ENCODE assay signal across 18 mouse cellular contexts in genomic region chr12:67041865-67042264, GRCm38 (mm10).
"Had no signal": no experiment of that assay in that cellular context is flagged by ENCODE, and none has a peak within 500 bp of the region (broad histone marks: within the 10 kb centered on the region; RNA-seq: fewer than 3 reads in every experiment).

No protein-coding gene starts in this region.

- DNase-seq: liver, postnatal 0 days; lung, adult 2 months; lung, postnatal 14 days; lung, postnatal 36 days; right cerebral cortex, postnatal 25 days; thymus, adult 18-20 months; thymus, postnatal 14 days; thymus, postnatal 36 days had no signal

- H3K36me3 ChIP-seq: liver, embryonic 15.5 days; lung, embryonic 15.5 days; midbrain, embryonic 12.5 days; midbrain, embryonic 15.5 days; neural tube, embryonic 12.5 days; stomach, embryonic 15.5 days had no signal

- H3K4me2 ChIP-seq: liver, embryonic 15.5 days; lung, embryonic 15.5 days; midbrain, embryonic 12.5 days; midbrain, embryonic 15.5 days; neural tube, embryonic 12.5 days; stomach, embryonic 15.5 days had no signal

- H3K27ac ChIP-seq: liver, embryonic 15.5 days; lung, embryonic 15.5 days; macrophage; midbrain, embryonic 12.5 days; midbrain, embryonic 15.5 days; neural tube, embryonic 12.5 days; stomach, embryonic 15.5 days; stomach, postnatal 0 days had no signal

- H3K4me1 ChIP-seq: liver, embryonic 15.5 days; lung, embryonic 15.5 days; megakaryocyte, embryonic 14.5 days; midbrain, embryonic 12.5 days; midbrain, embryonic 15.5 days; neural tube, embryonic 12.5 days; stomach, embryonic 15.5 days had no signal

- H3K27me3 ChIP-seq: liver, embryonic 15.5 days; lung, embryonic 15.5 days; megakaryocyte, embryonic 14.5 days; midbrain, embryonic 12.5 days; midbrain, embryonic 15.5 days; neural tube, embryonic 12.5 days; stomach, embryonic 15.5 days had no signal

- H3K9me3 ChIP-seq: liver, embryonic 15.5 days; lung, embryonic 15.5 days; megakaryocyte, embryonic 14.5 days; midbrain, embryonic 12.5 days; midbrain, embryonic 15.5 days; neural tube, embryonic 12.5 days; stomach, embryonic 15.5 days had no signal

- H3K4me3 ChIP-seq: liver, embryonic 15.5 days; lung, embryonic 15.5 days; megakaryocyte, embryonic 14.5 days; midbrain, embryonic 12.5 days; midbrain, embryonic 15.5 days; neural tube, embryonic 12.5 days; stomach, embryonic 15.5 days had no signal

- ATAC-seq: liver, postnatal 0 days; lung, postnatal 0 days; midbrain, embryonic 15.5 days had no signal

- H3K9ac ChIP-seq: liver, embryonic 15.5 days; liver, postnatal 0 days; lung, embryonic 15.5 days; midbrain, embryonic 12.5 days; midbrain, embryonic 15.5 days; neural tube, embryonic 12.5 days; stomach, embryonic 15.5 days had no signal
